Mouse (Mus musculus) layer of hippocampus, postnatal 25 days (tissue): ENCODE data around the gene Hs3st4. TPM values are rescaled to one million over a fixed set of nuclear protein-coding genes. Genes with fewer than 3 reads are reported as not detected.

Source experiments
- DNase-seq, 2 experiments: peaks; one replicate each; pipeline ENCODE4 v3.0.0; 2022; ENCODE audit warnings: mixed read lengths in 2 of 2, low spot score in 1 of 2; ENCODE audit errors: extremely low spot score in 1 of 2
- total RNA-seq, 2 experiments: library from RNA; stranded (reverse); gene quantifications; 2 replicates each; pipeline ENCODE4 v1.2.3; 2021

Gene Hs3st4
- 10 to 100 TPM; 85.5 to 88.6 TPM for total RNA-seq

GRCm38 (mm10) chr7:123982461-123983038 is at the start of gene Hs3st4:
Gene Hs3st4 (plus strand): TSS chr7:123982869.
- DNase-seq = peak; percentile 9 to 36

GRCm38 (mm10) chr7:123946836-123947235 is 35.8 kb upstream of the Hs3st4 start:
- no peak for DNase-seq

GRCm38 (mm10) chr7:123963021-123963420 is 19.6 kb upstream of the Hs3st4 start:
- no peak for DNase-seq

- DNase-seq = no peak
Measured at GRCm38 (mm10) chr7:123964559-123965142, 18.0 kb upstream of the Hs3st4 start.

GRCm38 (mm10) chr7:123965515-123965914 is 17.2 kb upstream of the Hs3st4 start:
- DNase-seq = no peak

GRCm38 (mm10) chr7:123975441-123975840 is 7.2 kb upstream of the Hs3st4 start:
- no peak for DNase-seq

GRCm38 (mm10) chr7:123981435-123981834 is 1.2 kb upstream of the Hs3st4 start:
- no peak for DNase-seq

GRCm38 (mm10) chr7:123982010-123982409 is 659 bp upstream of the Hs3st4 start:
- DNase-seq = no peak

- DNase-seq = no peak
Measured at GRCm38 (mm10) chr7:123983177-123984046, 743 bp downstream of the Hs3st4 start.

- DNase-seq = no peak
Measured at GRCm38 (mm10) chr7:123992121-123992520, 9.5 kb downstream of the Hs3st4 start.

- DNase-seq = no peak
Measured at GRCm38 (mm10) chr7:123997266-123997665, 14.6 kb downstream of the Hs3st4 start.

GRCm38 (mm10) chr7:123998601-123999000 is 15.9 kb downstream of the Hs3st4 start:
- no peak for DNase-seq

GRCm38 (mm10) chr7:124026908-124027307 is 44.2 kb downstream of the Hs3st4 start:
- DNase-seq = no peak

- no peak for DNase-seq
Measured at GRCm38 (mm10) chr7:124032236-124032635, 49.6 kb downstream of the Hs3st4 start.

- DNase-seq = no peak
Measured at GRCm38 (mm10) chr7:124033332-124033731, 50.7 kb downstream of the Hs3st4 start.

- no peak for DNase-seq
Measured at GRCm38 (mm10) chr7:124037281-124037700, 54.6 kb downstream of the Hs3st4 start.

- DNase-seq = no peak
Measured at GRCm38 (mm10) chr7:124039142-124039541, 56.5 kb downstream of the Hs3st4 start.

- DNase-seq = no peak
Measured at GRCm38 (mm10) chr7:124047382-124047781, 64.7 kb downstream of the Hs3st4 start.

GRCm38 (mm10) chr7:124048971-124049370 is 66.3 kb downstream of the Hs3st4 start:
- no peak for DNase-seq

- DNase-seq = no peak
Measured at GRCm38 (mm10) chr7:124050421-124050820, 67.8 kb downstream of the Hs3st4 start.

GRCm38 (mm10) chr7:124083741-124084140 is 101.1 kb downstream of the Hs3st4 start:
- DNase-seq = no peak
